Mouse (Mus musculus): Measurements from ENCODE around the gene Pik3cd.

DNA sequence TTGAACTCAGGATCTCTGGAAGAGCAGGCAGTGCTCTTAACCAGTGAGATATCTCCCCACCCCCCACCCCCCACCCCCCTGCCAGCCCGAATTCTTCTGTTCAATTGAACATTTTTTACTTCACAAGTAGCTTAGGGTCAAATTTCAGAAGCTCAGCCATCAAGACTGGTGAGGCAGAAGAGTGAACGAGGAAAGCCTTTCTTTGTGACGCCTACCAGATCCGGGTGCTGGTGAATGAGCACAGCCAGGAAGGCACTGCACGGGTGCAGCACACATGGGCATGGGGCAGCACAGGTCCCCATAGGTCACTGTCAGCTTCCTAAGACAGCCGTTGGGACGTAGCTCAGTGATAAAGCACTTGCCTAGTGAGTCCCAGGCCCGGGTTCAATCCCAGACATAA, 82.4 kb downstream of the Pik3cd start:
- TF ChIP-seq POLR2A (IDR thresholded peaks at IDR 0.05; ENCODE audit: control insufficient read depth, extremely low read depth, insufficient read depth, low read length, poor library complexity) (no peak), CTCF (IDR thresholded peaks at IDR 0.05; ENCODE audit: borderline replicate concordance, control insufficient read depth, extremely low read depth, insufficient read depth, low read length, poor library complexity) (no peak)

Data from thymus, adult 2 months (tissue).